Mouse (Mus musculus): ENCODE results near the gene Trim63.

GRCm38 (mm10) chr4:134351329-134352260 is 36.7 kb downstream of the Trim63 start:
- TF ChIP-seq POLR2A (IDR thresholded peaks at IDR 0.05; ENCODE audit: low read depth, low read length) (peak; percentile 61), USF1 (IDR thresholded peaks at IDR 0.05; ENCODE audit: low read depth, low read length) (no peak), CTCF (conservative IDR thresholded peaks at IDR 0.05 in 1 of 2, IDR thresholded peaks at IDR 0.05 in 1 of 2; ENCODE audit: low read depth in 2 of 2, low read length in 2 of 2) (no peak), EP300 (IDR thresholded peaks at IDR 0.05; ENCODE audit: low read length) (peak; percentile 57; the same call in 1 of the 2 replicates), ETS1 (conservative IDR thresholded peaks at IDR 0.05; ENCODE audit: low read depth, low read length) (peak; percentile 63), E2F4 (IDR thresholded peaks at IDR 0.05; ENCODE audit: insufficient replicate concordance, low read depth, low read length) (no peak), MXI1 (IDR thresholded peaks at IDR 0.05; ENCODE audit: low read depth, low read length) (peak; percentile 90), JUN (IDR thresholded peaks at IDR 0.05; ENCODE audit: insufficient read depth, low read depth, low read length) (no peak), ZMIZ1 (IDR thresholded peaks at IDR 0.05; ENCODE audit: low read depth, low read length) (no peak), MAZ (IDR thresholded peaks at IDR 0.05; ENCODE audit: low read depth, low read length) (peak; percentile 37; the same call in 1 of the 2 replicates), HCFC1 (IDR thresholded peaks at IDR 0.05; ENCODE audit: low read depth, low read length) (no peak), JUND (conservative IDR thresholded peaks at IDR 0.05; ENCODE audit: low read depth, low read length) (no peak), ZC3H11A (IDR thresholded peaks at IDR 0.05; ENCODE audit: low read depth, low read length) (no peak)
